Mouse (Mus musculus): ENCODE measurements around the gene Mpp3.

DNA sequence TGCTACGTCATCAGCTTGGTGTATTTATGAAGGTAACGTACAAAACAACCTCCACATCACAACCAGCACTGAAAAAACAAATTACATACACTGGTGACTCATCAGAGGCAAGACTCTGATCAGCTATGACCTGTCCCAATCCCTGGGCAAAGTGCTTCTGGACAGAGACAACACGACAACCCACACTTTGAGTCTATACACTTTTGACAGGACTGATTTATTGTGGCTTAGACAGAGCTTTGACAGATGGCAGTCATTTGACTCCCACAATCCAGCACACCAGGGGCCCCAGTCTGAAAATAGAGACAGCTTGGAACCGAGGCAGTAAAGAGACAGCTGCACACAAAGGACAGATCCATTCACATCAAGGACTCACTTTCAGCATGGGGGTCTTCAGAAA, 28.8 kb downstream of the Mpp3 start:
- TF ChIP-seq CTCF (IDR thresholded peaks at IDR 0.05; ENCODE audit: insufficient read depth, low read depth, low read length) (no peak), POLR2A (IDR thresholded peaks at IDR 0.05; ENCODE audit: insufficient read depth, low read depth, low read length) (no peak)

All from olfactory bulb, adult 2 months (tissue).